Mouse (Mus musculus) T-helper 2 cell (primary cell): ENCODE data around the gene Fam166b.

Source experiments
- in situ Hi-C: fragments of 300-600 bp; cut with MboI, MseI; formaldehyde crosslinking; loops from one replicate; pipeline ENCODE4 v1.15.1; 2025; ENCODE audit warnings: high pct_unique_total_duplicates

Gene Fam166b

GRCm38 (mm10) chr4:43404697-43405096 is 24.2 kb downstream of the Fam166b start:
- in situ Hi-C loops, result no loop called here

DNA sequence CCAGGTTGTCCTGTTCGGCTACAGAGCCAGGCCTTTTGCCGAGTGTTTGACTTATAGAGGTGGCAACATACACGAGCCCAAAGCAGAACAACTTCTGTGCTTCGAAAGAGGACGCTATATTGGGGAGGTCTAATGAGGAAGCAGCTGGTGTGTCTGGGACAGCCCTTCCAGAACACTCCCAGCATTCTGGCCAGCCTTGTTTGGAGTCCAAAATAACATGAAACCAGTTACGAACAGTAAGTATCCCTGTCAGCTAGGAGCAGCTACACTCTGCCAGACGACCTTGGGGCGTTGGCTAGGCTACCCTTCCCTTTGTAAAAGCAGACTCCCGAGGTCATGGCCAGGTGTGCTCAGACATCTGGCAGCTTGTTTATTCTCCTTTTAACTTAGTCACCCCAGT is 26.7 kb downstream of the Fam166b start:
- in situ Hi-C loops, result no loop called here

- in situ Hi-C loops, result no loop called here
Observed at GRCm38 (mm10) chr4:43401486-43401885, 27.4 kb downstream of the Fam166b start.

DNA sequence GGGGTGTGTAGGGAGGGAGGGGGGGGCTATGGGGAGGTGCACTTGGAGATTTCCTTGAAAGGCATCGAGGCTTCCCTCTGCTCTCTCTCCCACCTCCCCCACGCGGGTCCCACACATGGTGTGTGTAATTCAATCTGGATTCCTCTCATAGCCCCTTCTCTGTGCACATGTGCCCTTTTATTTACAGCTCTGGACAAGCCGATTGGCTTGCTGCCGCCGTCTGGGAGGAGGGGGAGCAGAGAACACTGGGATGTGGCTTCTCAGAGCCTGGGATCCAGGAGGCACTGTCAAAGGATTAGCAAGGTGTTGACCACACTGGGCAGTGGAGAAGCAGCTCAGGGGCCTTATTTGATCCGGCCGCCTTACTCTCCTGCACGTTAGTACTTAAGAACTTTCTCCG is 28.0 kb downstream of the Fam166b start:
- in situ Hi-C loops, result no loop called here

DNA sequence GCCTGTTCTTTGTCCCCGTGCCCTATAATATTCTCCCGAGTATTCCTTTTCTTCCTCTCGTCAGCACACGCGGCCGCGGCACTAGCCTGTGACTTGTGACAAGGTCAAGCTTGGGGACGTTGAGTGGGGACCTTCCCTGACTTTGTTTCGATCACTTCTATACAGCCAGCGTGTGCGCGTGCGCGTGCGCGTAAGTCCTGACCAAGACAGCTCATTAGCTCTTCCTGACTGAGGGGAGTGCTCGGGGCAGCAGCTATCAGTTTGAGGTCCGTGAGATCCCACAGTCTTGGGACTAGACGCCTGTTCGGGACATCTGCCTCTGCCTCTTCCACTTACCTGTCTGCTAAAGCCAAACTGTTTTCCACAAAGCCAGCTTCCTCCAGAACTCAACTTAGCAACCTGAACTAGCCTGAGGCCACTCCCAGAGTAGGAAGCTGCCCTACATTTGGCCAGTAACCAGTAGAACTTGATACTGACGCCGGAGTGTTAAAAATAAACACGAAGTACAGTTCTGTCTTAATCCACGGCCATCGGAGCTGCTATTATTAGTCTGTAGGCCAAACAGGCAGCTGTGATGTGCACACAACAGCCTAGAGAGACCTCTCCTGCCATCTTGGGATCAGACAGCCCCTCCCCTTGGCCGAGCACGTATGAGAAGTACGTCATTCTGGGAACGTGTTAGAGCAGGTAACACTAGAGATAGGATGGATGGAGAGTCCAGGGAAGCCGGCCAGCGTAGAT is 29.4 kb downstream of the Fam166b start:
- in situ Hi-C loops, result no loop called here

DNA sequence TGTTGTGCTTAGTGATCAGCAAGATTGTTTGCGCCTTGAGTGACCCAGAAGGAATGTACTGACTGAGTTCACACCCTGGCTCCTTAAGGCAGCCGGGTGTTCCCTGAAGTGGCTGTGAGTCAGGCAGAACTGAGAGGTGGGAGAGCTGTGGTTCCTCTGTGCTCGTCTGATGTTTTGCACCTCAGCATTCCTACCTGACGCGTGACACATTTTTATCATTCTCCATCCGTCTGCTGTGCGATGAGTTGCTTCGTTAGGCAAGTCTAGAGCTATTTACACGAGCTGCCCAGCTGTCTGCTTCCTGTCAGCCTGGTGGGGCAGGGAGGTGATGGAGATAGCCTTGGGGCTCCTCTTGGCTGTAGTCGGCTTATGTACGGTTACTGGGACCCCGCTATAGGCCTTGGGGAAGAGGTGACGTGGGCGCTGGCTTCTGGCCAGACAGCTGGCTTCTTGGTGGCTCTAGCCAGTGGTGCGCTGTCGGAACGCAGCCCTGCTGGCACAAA is 30.1 kb downstream of the Fam166b start:
- in situ Hi-C loops, result no loop called here

DNA sequence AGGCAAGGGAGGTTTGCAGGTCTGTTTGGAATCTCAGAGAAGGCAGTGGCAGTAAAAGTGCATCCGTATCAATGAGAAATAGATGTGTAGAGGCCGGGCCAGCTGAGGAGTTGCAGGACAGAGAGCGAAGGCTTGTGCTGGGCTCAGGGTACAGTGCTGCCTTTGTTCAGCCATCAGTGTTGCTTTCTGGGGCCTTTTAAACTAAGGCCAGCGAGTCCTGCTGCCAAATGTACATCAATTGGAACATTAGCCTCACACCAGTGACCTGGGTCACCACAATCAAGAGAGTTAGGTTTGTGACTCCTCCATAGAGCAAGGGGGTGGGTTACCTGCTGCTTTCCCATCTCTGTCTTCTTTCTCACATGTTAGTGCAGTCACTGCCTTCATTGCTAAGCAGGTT is 30.9 kb downstream of the Fam166b start:
- in situ Hi-C loops, result no loop called here

- in situ Hi-C loops, result no loop called here
Observed at GRCm38 (mm10) chr4:43396381-43396780, 32.6 kb downstream of the Fam166b start.

DNA sequence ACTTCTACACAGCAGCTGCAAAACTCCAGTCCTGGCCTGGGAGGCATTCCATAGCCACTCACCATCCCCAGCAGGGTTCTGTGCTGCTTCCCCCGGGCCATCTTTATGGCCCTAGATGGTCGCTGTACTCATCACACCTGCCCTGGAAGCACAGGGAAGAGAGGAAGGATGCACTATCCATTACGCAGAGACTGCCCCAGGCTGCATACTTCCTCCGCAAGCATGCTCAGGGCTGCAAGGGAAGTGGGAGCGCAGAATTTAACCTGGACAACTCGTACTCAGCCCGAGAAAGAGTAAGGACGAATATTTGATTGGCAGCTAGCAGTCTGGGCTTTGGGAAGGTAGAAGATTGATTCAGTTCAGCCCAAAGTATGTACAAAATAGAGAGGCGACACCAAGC is 33.1 kb downstream of the Fam166b start:
- in situ Hi-C loops, result no loop called here

- in situ Hi-C loops, result no loop called here
Observed at GRCm38 (mm10) chr4:43395147-43395546, 33.8 kb downstream of the Fam166b start.

- in situ Hi-C loops, result no loop called here
Observed at GRCm38 (mm10) chr4:43394345-43394891, 34.5 kb downstream of the Fam166b start.

GRCm38 (mm10) chr4:43391521-43392050 is 37.3 kb downstream of the Fam166b start:
- in situ Hi-C loops, result no loop called here

- in situ Hi-C loops, result no loop called here
Observed at GRCm38 (mm10) chr4:43389845-43390440, 39.0 kb downstream of the Fam166b start.

DNA sequence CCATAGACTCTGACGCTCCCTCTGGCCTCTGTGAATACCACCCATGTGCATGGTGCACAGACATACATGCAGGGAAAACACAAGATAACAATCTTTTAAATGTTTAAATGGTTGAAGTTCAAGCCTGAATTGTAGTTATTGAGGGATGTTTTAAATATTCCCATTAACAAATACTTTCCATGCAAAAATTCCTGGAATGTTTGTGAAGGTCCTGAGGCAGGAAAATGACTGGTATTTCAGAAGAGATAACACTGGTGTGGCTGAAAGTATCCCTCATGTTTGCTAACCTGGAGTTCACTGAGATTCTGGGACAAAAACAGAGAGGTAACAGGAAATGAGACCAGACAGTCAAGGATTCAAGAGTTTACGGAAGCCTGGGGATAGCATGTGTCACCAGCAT is 39.5 kb downstream of the Fam166b start:
- in situ Hi-C loops, result no loop called here

- in situ Hi-C loops, result no loop called here
Observed at GRCm38 (mm10) chr4:43386932-43387331, 42.0 kb downstream of the Fam166b start.

DNA sequence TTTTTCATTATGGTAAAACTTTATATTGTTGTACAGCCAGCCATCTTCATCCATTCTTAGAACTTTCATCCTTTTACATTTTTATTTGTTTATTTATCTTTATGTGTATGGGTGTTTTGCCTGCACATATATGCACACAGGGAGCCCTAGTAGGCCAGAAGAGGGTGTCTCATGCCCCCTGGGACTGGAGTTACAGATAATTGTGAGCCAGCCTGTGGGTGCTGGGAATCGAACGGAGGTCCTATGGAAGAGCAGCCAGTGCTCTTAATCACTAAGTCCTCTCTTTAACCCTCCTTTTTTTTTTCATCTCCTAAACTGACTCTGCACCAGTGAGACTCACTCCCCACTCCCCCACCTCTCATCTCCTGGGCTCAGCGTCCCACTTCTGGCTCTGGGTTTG is 44.4 kb downstream of the Fam166b start:
- in situ Hi-C loops, result no loop called here

DNA sequence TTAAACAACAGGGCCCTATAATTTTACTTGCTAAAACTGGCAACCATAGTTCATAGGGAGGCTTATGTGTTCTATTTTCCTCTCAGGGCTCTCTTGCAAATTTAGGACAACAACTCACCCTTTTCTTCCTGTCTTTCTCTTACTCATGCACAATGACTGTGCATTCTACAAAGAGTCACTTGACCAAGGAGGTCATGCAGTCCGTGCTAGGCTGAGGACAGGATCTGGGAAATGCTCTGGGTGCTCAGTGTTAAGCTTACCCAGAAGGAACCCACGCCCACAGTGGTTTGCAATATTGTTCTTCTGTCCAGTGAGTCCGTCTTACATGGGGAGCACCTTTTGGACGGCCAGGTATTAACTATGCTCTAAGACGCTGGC is 44.9 kb downstream of the Fam166b start:
- in situ Hi-C loops, result no loop called here

DNA sequence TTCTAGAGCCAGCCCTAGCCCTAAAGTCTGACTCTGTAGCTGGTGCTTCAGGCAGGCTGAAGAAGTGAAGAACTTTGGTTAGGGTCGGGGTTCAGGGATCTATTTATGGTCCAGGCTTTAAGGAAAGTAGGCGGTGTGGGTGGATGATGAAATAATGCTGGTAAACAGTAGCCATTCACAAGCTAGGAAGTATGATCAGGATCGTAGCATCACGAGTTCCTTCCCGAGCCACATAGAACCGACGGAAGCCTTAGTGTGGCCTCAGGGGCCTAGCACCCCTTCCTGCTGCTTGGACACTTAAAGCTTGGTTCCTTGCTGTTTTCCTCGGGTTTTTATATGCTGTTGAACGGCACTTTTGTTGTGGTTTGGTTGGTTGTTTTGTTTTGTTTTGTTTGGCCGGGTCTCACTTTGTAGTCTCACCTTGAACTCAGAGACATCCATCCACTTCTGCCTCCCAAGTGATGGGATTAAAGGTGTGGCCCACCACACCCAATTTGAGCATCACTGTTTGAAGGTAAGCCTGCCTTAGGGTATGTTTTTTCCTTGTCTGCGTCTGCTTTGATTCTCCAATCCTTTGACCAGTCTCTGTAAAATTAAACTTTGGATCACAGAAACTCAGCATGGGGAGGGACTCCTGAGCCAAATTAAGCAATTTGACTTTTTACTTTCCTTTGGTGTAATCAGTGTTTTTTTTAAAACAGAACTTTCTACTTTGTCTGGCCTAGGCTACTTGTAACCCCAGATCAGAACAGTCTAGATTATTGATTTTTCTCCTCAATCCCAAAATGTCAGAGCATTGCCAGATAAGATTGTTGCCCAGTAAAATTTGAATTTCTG is 45.5 kb downstream of the Fam166b start:
- in situ Hi-C loops, result no loop called here

DNA sequence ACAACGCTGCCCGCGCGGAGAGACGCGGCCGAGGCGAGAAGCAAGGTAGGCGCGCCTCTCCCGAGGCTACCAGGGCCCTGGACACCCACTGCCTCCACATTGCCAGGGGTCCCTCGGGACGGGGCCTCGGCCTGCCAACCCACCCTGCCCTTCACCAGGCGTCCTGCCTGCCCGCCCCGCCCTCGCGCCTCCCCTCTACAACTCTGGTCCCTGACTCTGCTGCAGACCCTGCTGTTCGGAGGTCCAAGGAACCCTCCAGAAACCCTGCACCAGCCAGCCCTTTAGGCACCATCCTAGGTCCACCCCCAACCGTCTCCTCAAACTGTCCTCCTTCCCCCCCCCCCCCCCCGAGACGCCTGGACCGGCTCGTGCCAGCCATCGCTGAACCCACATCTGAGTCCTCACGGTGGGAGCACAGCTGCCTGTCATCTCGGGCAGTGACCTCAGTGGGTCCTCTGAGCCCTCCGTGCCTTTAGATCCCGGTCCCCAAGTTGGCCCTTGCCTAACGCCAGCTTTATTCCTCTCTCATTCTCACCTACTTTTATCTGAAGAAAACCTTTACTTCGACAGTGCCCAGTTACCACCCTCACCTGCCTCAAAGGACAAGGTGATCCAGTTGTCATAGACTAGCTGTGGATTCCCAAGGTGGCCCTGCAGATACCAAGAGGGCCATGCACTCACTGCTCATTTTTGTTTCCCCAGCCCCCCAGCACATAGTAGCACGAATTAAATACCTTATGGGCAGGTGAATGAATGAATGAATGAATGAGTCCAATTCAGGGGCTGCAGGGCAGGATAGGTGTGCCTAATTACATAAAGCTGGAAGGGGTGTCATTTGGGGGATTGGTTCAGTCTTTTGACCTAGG is 46.5 kb downstream of the Fam166b start:
- in situ Hi-C loops, result no loop called here

GRCm38 (mm10) chr4:43381408-43382154 is 47.4 kb downstream of the Fam166b start, which contains the start of gene Rusc2:
Rusc2 (plus strand) TSS chr4:43381979.
- in situ Hi-C loops, result no loop called here
